Mouse (Mus musculus): Measurements from ENCODE around the gene Plcxd1.
"Not testable (repeated sequence)": the region's sequence is repeated elsewhere in the genome, so short reads cannot be mapped to it uniquely, and the experiment has no call there.

Plcxd1 gene

DNA sequence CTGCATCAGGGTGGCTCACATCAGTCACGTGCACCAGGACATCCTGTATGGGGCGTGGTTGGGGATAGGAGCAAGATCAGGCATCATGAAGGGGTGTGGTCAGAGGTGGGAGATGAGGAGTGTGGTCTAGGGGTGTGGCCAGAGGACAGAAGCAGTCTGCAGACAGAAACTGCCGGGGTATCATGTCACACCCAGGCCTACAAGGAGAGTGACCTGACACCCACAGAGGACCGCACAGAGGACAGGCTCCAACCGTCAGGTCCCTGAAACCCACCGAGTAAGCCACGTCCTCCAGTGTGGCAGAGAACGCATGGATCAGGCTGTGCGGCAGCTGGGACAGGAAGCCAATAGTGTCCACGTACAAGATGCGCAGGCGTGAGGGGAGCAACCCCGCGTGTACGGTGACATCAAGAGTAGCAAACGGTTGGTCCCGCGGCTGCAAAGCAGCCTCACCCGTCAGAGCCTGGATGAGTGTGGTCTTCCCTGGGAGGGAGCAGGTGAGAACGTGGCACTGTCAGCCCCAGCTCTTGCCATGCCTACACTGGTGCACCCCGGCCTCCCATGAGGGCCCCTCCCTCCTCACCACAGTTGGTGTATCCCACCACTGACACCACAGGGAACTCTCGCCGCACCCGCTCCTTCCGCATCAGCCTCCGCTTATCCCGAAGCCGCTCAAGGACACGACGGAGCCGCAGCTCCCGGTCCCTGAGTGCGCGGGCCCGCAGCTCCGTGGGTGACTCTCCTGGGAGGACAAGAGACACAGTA is 5.0 kb downstream of the Plcxd1 start:
- in situ Hi-C loops (cut with MboI; ENCODE audit: low pct_unique_long_range_greater_than_20kb in 1 of 2, low sequenced_read_pairs in 2 of 2, unreplicated experiment in 1 of 2) = loop anchor here in 1 of 2 experiments (10.0 kb wide), 1 partner anchor 550 kb away; the partner anchor contains the start of gene Crlf2

DNA sequence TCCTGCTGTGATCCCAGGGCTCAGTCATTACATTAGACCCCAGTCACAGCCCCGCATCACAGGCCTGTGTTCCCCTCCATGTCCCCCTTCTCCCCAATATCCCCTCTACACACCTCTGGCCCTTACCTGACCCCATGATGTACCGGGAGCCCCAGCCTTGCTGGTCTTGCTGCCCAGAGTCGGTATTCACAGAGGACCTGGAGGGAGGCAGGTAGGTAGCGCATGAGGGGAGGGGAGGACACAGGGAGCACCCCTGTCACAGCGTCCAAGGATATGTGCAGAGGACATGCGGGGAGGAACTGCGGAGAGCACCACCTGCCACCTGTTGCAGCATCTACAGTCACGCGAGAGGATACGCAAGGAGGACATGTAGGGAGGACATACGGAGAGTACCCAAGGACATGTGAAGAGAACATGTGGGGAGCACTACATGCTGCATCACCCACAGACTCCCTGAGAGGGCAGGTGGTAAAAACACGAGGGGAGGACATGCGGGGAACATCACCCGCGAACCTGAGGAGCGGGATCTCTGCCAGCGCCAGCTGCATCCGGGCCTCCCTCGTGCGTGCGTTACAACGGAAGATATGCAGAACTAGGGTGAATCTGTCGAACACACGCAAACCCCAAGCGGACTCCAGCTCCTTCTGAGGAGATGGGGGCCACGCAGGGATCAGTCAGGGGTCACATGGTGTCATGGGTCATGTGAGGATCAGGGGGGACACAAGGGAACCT is 6.5 kb downstream of the Plcxd1 start:
- in situ Hi-C loops (cut with MboI; ENCODE audit: low pct_unique_long_range_greater_than_20kb in 1 of 2, low sequenced_read_pairs in 2 of 2, unreplicated experiment in 1 of 2) = loop anchor here in 1 of 2 experiments (10.0 kb wide), 1 partner anchor 552 kb away; the partner anchor contains the start of gene Crlf2

DNA sequence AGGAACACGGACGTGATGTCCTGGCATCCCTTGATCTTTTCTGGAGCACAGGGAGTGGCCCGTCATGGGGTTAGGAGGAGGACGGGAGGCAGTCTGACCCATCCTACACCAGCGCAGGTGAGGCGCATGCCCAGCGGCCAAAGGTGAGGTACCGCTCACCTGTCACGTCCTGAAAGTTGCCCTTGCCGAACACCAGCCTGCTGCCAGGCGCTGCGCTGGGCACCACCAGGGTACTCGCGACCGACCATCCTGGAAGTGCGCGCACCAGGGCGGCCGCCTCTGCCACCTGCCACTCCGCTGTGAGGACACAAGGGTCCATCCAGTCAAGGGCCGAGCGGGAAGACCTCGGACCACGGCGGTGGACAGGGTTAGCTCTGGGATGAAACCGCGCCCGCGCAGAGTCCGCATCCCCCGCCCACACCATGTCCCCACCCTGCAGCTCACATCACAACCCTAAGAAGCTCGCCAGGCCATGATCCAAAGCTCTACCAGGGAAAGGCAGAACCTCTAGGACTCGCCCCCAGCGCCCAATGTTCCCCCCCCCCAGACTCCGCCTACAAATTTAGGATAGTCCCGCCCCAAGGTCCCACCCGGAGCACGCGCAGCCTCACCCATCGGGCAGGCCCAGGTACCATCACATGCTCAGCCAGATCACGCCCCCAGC is 7.3 kb downstream of the Plcxd1 start:
- in situ Hi-C loops (cut with MboI; ENCODE audit: low pct_unique_long_range_greater_than_20kb in 1 of 2, low sequenced_read_pairs in 2 of 2, unreplicated experiment in 1 of 2) = loop anchor here in 1 of 2 experiments (10.0 kb wide), 1 partner anchor 552 kb away; the partner anchor contains the start of gene Crlf2

DNA sequence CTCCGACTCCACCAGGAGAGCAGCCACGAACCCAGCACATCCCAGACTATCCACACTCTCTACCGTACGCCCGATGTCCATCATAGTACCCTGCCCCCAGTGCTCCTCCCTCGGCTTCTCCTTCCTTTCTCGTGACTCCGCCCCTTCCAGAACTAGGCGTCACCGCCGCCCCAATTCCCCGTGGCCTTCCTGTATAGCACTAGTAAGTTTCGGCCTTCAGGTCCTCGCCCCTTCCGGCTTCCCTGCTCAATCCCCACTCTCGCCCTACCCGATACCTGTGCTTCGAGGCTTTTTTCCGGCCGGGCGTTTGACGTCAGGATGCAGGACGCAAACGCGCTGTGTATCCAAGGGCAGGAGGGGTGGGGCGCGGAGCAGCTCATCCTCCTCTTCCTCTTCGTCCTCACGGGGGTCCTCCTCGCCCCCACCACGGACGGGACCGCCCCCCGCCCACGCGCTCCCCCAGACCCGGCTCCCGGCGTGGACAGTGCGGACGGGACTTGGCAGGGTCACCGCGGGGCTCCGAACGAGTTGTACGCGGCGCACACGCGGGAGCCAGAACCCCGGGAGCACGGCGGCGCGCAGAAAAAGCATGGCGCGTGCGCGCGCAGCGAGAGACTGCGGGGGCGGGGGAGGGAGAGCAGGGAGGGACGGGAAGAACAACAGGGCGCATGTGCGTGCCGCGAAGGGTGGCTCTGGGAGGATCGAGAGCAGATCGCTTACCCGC is 8.0 kb downstream of the Plcxd1 start, which contains the start of gene Gtpbp6:
Gtpbp6 (minus strand) TSS at position 617 of the 724 bp plus-strand sequence.
- in situ Hi-C loops (cut with MboI; ENCODE audit: low pct_unique_long_range_greater_than_20kb in 1 of 2, low sequenced_read_pairs in 2 of 2, unreplicated experiment in 1 of 2) = loop anchor here in 1 of 2 experiments (10.0 kb wide), 1 partner anchor 553 kb away; the partner anchor contains the start of gene Crlf2

DNA sequence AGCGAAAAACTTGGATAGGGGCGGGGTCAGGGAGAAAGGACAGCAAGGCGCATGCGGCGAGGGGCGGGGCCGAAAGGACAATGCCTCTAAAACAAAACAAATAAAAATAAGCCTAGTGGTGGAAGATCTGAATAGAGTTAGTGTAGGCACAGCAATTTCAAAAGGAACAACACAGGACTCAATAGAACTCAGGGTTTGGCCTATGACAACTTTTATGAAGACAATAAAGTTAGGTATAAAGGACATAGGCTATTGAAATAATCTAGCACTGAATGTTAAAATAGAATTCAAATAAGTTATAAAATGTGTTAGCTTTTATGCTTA is 8.5 kb downstream of the Plcxd1 start:
- in situ Hi-C loops (cut with MboI; ENCODE audit: low pct_unique_long_range_greater_than_20kb in 1 of 2, low sequenced_read_pairs in 2 of 2, unreplicated experiment in 1 of 2) = loop anchor here in 1 of 2 experiments (10.0 kb wide), 1 partner anchor 553 kb away; the partner anchor contains the start of gene Crlf2

DNA sequence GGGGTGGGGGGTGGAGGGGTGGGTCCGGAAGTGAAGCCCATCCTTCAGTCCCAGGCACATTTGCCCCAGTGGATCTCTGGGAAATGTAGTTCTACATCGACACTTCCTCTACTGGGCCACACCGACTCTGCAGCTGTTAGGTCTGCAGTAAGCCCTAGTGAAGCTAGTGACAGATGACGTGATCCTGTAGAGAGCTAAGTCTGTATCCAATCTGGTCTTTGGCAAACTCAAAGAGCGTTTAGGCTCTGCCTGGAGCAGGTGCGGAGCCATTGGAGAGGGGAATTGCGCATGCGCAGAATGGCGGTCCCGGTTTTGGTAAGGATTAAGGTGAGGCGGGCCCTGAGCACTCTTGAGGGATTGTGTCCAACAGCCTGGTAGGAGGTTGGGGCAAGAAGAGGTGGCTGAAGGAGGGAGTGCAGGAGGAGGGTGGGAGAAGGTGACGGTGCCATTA is 10.2 kb downstream of the Plcxd1 start, which contains the start of gene Zfp605:
Zfp605 (plus strand) TSS at position 102 of the 451 bp plus-strand sequence.
- in situ Hi-C loops (cut with MboI; ENCODE audit: low pct_unique_long_range_greater_than_20kb in 1 of 2, low sequenced_read_pairs in 2 of 2, unreplicated experiment in 1 of 2) = loop anchor here in 1 of 2 experiments (10.0 kb wide), 1 partner anchor 555 kb away; the partner anchor contains the start of gene Crlf2

DNA sequence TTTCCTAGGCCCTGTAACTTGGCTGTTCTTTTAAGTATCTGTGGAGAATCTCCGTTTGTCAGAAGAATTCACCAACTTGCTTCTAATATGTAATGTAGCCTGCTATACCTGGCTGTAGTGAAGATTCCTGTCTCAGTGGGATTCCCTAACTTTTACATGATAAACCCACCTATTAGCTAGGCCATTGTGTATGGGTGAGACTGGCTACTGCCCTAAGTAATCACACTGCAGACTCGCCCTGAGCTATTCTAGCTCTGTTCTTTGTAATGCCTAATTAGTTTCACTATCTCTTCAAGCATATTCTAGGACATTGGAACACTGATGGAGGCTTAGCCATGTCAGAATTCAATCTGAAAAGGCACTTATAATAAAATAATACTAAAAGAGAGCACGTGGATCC is 22.6 kb downstream of the Plcxd1 start:
- in situ Hi-C loops (cut with MboI; ENCODE audit: low pct_unique_long_range_greater_than_20kb in 1 of 2, low sequenced_read_pairs in 2 of 2, unreplicated experiment in 1 of 2) = not testable (repeated sequence)

DNA sequence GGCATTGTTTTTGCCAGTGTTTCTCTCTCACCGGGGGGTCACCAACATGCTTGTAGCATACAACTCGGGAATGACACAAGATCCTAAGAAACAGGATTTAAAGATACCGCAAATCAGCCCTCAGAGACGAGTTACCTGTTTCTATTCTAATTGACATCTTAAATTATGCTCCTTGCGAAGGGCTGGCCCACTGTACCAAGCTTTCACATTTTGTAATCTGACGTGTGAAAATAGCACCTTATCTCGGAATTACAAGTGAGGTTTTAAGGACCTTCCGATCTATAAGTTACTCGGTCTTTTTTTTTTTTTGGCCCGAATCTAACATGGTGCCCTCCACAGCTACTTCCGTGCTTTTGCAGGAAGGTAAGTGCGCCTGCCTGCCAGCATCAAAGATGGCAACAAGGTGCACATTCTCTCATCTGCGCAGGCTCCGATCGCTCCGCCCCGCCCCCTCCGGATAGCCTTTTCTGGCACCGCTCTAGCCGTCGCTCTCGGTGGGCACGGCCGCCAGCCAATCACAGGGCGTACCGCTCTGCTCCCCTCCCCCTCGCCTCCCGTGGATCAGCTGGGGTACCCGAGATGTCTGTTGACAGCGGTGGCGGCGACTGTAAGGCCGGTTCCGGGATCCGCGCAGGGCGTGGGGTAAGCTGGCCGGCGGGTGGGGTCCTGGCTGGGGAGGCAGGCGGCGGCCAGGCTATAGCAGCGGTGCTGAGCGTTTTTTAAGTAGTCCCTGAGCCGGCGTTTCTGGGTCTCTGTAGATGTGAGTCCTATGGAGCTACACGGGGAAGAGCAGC is 35.7 kb downstream of the Plcxd1 start, which contains the start of gene Chfr:
Chfr (plus strand) TSS at position 550 of the 794 bp plus-strand sequence.
- in situ Hi-C loops (cut with MboI; ENCODE audit: low pct_unique_long_range_greater_than_20kb in 1 of 2, low sequenced_read_pairs in 2 of 2, unreplicated experiment in 1 of 2) = loop anchor here (5.0 to 25.0 kb wide), 2 partner anchors 42 to 248 kb away; partner anchors contain the start of gene Golga3 (in 1 of the 2)

DNA sequence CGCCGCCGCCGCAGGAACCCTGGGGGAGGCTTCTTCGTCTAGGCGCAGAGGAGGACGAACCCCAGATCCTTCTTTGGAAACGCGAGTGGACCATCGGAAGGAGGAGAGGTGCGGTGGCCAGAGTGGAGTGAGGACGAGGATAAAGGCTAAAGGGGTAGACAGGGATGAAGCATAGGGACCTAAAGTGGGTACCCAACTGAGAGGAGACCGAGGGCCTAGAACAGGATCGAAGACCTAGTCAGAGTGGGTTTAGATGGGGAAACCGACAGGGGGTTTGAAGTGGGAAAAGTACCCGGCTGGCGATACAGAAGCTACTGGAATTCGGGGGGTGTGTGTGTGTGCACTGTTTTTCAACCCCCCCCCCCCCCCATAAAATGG is 36.3 kb downstream of the Plcxd1 start:
- in situ Hi-C loops (cut with MboI; ENCODE audit: low pct_unique_long_range_greater_than_20kb in 1 of 2, low sequenced_read_pairs in 2 of 2, unreplicated experiment in 1 of 2) = loop anchor here (5.0 to 25.0 kb wide), 2 partner anchors 41 to 249 kb away; partner anchors contain the start of gene Golga3 (in 1 of the 2)

DNA sequence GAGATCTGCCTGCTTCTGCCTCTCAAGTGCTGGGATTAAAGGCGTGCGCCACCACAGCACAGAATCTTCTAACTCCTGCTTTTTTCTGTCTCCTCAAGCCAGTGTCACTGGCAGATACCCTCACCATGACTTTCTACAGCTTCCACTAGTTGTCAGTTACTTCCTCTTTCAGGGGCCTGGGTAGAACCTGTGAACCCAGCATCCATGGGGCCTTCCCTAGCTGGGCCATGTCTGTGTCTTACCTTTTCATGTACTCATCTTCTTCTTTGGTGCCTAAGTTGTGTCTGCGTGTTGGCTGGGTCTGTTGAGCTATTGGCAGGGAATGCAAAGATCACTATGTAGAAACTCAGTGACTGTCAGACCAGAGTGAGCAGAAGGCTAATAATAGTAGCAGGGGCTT is 38.0 kb downstream of the Plcxd1 start:
- in situ Hi-C loops (cut with MboI; ENCODE audit: low pct_unique_long_range_greater_than_20kb in 1 of 2, low sequenced_read_pairs in 2 of 2, unreplicated experiment in 1 of 2) = loop anchor here (5.0 to 25.0 kb wide), 2 partner anchors 39 to 251 kb away; partner anchors contain the start of gene Golga3 (in 1 of the 2)

DNA sequence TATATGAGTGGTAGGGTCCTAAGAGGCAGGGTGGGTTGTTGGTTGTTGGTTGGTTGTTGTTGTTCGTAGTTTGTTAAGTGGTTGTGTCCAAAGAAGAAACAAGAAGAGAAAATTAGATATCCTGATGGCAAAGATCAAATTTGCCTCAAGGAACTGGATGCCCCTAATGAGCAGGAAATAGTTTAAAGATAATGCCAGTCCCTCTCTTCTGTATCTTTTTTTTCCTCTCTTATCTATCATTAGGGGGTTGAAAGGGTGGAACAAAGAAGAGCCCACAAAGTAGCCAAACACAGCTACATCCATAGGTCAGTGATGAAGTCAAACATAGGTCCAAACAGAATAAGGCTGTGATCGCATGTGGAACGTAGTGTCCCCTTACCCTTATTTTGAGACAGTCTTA is 39.6 kb downstream of the Plcxd1 start:
- in situ Hi-C loops (cut with MboI; ENCODE audit: low pct_unique_long_range_greater_than_20kb in 1 of 2, low sequenced_read_pairs in 2 of 2, unreplicated experiment in 1 of 2) = loop anchor here (5.0 to 25.0 kb wide), 2 partner anchors 38 to 252 kb away; partner anchors contain the start of gene Golga3 (in 1 of the 2)

DNA sequence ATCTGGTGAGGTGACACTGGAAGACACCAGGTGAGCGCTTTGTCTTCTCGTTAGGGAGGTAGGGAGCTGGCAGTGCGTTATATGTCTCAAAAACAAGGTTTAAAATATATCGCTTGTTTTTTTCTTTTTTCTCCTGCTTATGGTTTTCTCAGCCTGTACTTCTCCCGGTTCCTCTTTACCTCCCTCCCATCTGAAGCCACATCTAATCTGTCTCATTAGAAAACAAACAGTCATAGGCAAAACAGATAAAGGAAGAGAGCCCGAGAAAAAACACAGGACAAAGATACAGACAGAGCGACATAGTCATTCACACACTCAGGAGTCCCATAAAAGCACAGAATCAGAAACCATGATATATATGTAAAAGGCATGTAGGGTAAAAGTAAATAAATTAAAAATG is 40.7 kb downstream of the Plcxd1 start:
- in situ Hi-C loops (cut with MboI; ENCODE audit: low pct_unique_long_range_greater_than_20kb in 1 of 2, low sequenced_read_pairs in 2 of 2, unreplicated experiment in 1 of 2) = loop anchor here in 1 of 2 experiments (25.0 kb wide), 1 partner anchor 253 kb away; no protein-coding TSS in a partner anchor

DNA sequence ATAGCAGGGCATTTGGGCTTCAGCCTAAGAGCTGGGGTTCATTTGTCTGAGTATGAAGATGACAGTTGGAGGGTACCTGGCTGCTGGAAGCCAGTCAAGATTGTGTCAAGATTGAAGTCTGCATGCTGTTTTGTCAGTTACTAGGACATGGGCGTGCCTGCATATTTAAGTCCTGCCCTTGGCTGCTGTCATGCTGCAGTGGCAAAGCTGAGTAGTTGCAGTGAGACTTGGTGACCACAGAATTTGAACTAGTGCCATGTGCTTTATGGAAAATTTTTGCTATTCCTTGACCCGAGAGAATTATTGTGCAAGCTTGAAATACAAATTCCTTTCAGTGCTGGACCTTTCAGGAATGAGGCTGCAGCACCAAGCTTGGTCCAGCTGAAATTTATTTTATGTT is 42.5 kb downstream of the Plcxd1 start:
- in situ Hi-C loops (cut with MboI; ENCODE audit: low pct_unique_long_range_greater_than_20kb in 1 of 2, low sequenced_read_pairs in 2 of 2, unreplicated experiment in 1 of 2) = loop anchor here in 1 of 2 experiments (25.0 kb wide), 1 partner anchor 255 kb away; no protein-coding TSS in a partner anchor

DNA sequence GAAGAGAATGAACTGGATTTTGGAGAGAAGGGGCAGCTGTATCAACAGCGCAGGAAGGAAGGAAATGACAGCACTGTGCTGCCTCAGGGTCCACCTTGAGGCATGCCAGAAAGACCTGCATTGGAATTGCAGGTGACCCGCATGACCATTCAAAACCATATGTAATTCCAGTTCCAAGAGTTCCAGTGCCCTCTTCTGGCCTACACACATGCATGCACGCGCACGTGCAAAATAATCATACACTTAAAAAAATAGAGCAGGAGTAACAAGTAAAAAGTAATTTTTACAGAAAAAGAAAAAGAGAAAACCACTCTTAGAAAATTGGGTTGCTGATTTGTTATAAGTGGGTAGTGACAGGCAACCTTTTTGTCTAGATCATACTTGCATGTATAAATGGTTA is 43.2 kb downstream of the Plcxd1 start:
- in situ Hi-C loops (cut with MboI; ENCODE audit: low pct_unique_long_range_greater_than_20kb in 1 of 2, low sequenced_read_pairs in 2 of 2, unreplicated experiment in 1 of 2) = loop anchor here in 1 of 2 experiments (25.0 kb wide), 1 partner anchor 256 kb away; no protein-coding TSS in a partner anchor
